Mouse (Mus musculus): ENCODE measurements around the gene Cideb. TPM values are rescaled to one million over a fixed set of nuclear protein-coding genes. Genes with fewer than 3 reads are reported as not detected.

The Cideb gene
- total RNA-seq, 2 experiments from 2014 or later: 1.1 to 1.2 TPM

GRCm38 (mm10) chr14:55727889-55728685 is 30.2 kb downstream of the Cideb start:
- DNase-seq: no peak
- intact Hi-C loops (cut with DNase I): no loop called here

- no peak for DNase-seq
- intact Hi-C loops (cut with DNase I): no loop called here
These were observed 32.0 kb downstream of the Cideb start for GRCm38 (mm10) chr14:55726261-55726660.

GRCm38 (mm10) chr14:55724411-55724871 is 33.8 kb downstream of the Cideb start:
- DNase-seq: peak; percentile 50 to 51
- intact Hi-C loops (cut with DNase I): no loop called here

GRCm38 (mm10) chr14:55723433-55723832 is 34.8 kb downstream of the Cideb start:
- intact Hi-C loops (cut with DNase I): loop anchor here (2.0 kb wide), 1 partner anchor 19 kb away; no protein-coding TSS in a partner anchor
- DNase-seq: no peak

GRCm38 (mm10) chr14:55722438-55722945 is 35.8 kb downstream of the Cideb start:
- no peak for DNase-seq
- intact Hi-C loops (cut with DNase I): loop anchor here (2.0 kb wide), 1 partner anchor 20 kb away; no protein-coding TSS in a partner anchor

- DNase-seq: peak; percentile 92 to 95
- intact Hi-C loops (cut with DNase I): loop anchor here (2.0 kb wide), 2 partner anchors 21 to 39 kb away; no protein-coding TSS in a partner anchor
These were observed 36.4 kb downstream of the Cideb start, which contains the start of gene Rabggta for GRCm38 (mm10) chr14:55721700-55722437. Rabggta (minus strand) TSS chr14:55722263.

GRCm38 (mm10) chr14:55721076-55721475 is 37.2 kb downstream of the Cideb start:
- intact Hi-C loops (cut with DNase I): loop anchor here (2.0 kb wide), 1 partner anchor 38 kb away; no protein-coding TSS in a partner anchor
- no peak for DNase-seq

GRCm38 (mm10) chr14:55720666-55721065 is 37.6 kb downstream of the Cideb start:
- intact Hi-C loops (cut with DNase I): loop anchor here (2.0 kb wide), 1 partner anchor 38 kb away; no protein-coding TSS in a partner anchor
- DNase-seq: no peak

GRCm38 (mm10) chr14:55719737-55720136 is 38.5 kb downstream of the Cideb start:
- intact Hi-C loops (cut with DNase I): loop anchor here (2.0 kb wide), 1 partner anchor 37 kb away; no protein-coding TSS in a partner anchor
- no peak for DNase-seq

GRCm38 (mm10) chr14:55716884-55717283 is 41.4 kb downstream of the Cideb start:
- DNase-seq: no peak
- intact Hi-C loops (cut with DNase I): no loop called here

GRCm38 (mm10) chr14:55716271-55716670 is 42.0 kb downstream of the Cideb start:
- DNase-seq: no peak
- intact Hi-C loops (cut with DNase I): no loop called here

GRCm38 (mm10) chr14:55714893-55715292 is 43.4 kb downstream of the Cideb start:
- no peak for DNase-seq
- intact Hi-C loops (cut with DNase I): no loop called here

GRCm38 (mm10) chr14:55713729-55714122 is 44.5 kb downstream of the Cideb start, which contains the start of gene Tgm1:
Tgm1 (minus strand) TSS chr14:55713926.
- intact Hi-C loops (cut with DNase I): no loop called here
- DNase-seq: no peak

- intact Hi-C loops (cut with DNase I): no loop called here
- peak; percentile 31 to 41 for DNase-seq
These were observed 45.1 kb downstream of the Cideb start for GRCm38 (mm10) chr14:55713007-55713728.

GRCm38 (mm10) chr14:55711786-55712185 is 46.5 kb downstream of the Cideb start:
- DNase-seq: no peak
- intact Hi-C loops (cut with DNase I): no loop called here

- intact Hi-C loops (cut with DNase I): no loop called here
- DNase-seq: no peak
These were observed 48.7 kb downstream of the Cideb start for GRCm38 (mm10) chr14:55709509-55709908.

GRCm38 (mm10) chr14:55707397-55707796 is 50.9 kb downstream of the Cideb start:
- intact Hi-C loops (cut with DNase I): no loop called here
- no peak for DNase-seq

- intact Hi-C loops (cut with DNase I): no loop called here
- no peak for DNase-seq
These were observed 52.1 kb downstream of the Cideb start for GRCm38 (mm10) chr14:55706051-55706600.

All from heart, postnatal 10 days (tissue).